Mouse (Mus musculus) macrophage (primary cell): Measurements from ENCODE around the gene Ddx39b. TPM values are rescaled to one million over a fixed set of nuclear protein-coding genes. Genes with fewer than 3 reads are reported as not detected.

Source experiments
- H3K27ac ChIP-seq: fragments of 350-480 bp; formaldehyde crosslinking; 2 replicates; pipeline ENCODE4 v1.9.0; 2021
- H3K36me3 ChIP-seq: fragments of 350-480 bp; formaldehyde crosslinking; 2 replicates; pipeline ENCODE4 v1.9.0; 2021; ENCODE audit errors: inconsistent target
- H3K4me3 ChIP-seq: fragments of 350-480 bp; formaldehyde crosslinking; 2 replicates; pipeline ENCODE4 v1.9.0; 2021; ENCODE audit errors: inconsistent target
- H3K79me2 ChIP-seq: fragments of 350-480 bp; formaldehyde crosslinking; 2 replicates; pipeline ENCODE4 v1.9.0; 2021; ENCODE audit errors: inconsistent target
- WGBS: methylation state at CpG from one replicate; pipeline ENCODE4 v1.1.7; 2026; ENCODE audit warnings: inconsistent platforms; ENCODE audit not compliant: missing documents; 5-methylcytosine and 5-hydroxymethylcytosine counted together
- polyA plus RNA-seq: library from polyadenylated mRNA; stranded (reverse); fragments of 250-400 nt; gene quantifications from 3 replicates; pipeline ENCODE4 v1.2.4, GENCODE M21; 2018; ENCODE audit warnings: inconsistent platforms

Ddx39b gene
- polyA plus RNA-seq, 1 experiment from 2014 or later: 113 TPM

DNA sequence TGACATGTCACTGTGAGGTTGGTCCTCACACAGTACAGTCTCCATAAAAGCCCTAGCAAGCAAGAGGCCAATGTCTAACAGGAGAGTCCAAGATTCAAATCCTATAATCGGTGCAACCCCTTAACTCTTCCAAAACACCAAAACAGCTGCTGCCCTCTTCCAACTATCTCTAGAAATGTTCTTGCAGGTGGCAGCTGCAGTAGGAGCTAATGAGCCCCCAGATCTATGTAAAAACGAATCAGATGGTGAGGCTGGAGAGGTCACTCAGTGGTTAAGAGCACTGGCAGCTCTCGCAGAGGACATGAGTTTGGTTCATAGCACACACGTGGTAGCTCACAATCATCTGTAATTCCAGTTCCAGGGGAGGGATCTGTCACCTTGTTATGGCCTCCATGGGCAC, 14.2 kb downstream of the Ddx39b start:
- no peak overlapping the region for H3K4me3 ChIP-seq
- H3K79me2 ChIP-seq: no peaks in the 10 kb centered on the region; the same call in 1 of the 2 replicates
- 84% methylated on average over 4 of the region's 4 CpGs for WGBS
- peaks cover 30% of the 10 kb centered on the region for H3K36me3 ChIP-seq
- no peak overlapping the region for H3K27ac ChIP-seq

DNA sequence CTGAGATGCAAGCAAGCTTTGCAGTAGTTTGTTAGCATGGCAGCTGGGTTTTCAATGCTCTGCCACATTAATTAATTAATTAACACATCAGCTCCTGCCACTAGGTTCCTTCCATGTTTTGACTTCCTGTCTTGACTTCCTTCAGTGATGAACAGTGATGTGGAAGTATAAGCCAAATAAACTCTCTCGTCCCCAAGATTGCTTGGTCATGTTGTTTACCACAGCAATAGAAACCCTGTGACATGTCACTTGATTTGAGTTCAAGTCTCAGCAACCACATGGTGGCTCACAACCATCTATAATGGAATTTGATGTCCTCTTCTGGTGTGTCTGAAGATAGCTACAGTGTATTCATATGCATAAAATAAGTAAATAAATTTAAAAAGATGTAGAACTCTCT, 15.8 kb downstream of the Ddx39b start:
- 0% methylated on average over 1 of the region's 1 CpGs for WGBS
- H3K27ac ChIP-seq: peak overlapping the region; percentile 98
- H3K79me2 ChIP-seq: no peaks in the 10 kb centered on the region
- H3K36me3 ChIP-seq: peaks cover 17% of the 10 kb centered on the region
- H3K4me3 ChIP-seq: peak overlapping the region; percentile 29

DNA sequence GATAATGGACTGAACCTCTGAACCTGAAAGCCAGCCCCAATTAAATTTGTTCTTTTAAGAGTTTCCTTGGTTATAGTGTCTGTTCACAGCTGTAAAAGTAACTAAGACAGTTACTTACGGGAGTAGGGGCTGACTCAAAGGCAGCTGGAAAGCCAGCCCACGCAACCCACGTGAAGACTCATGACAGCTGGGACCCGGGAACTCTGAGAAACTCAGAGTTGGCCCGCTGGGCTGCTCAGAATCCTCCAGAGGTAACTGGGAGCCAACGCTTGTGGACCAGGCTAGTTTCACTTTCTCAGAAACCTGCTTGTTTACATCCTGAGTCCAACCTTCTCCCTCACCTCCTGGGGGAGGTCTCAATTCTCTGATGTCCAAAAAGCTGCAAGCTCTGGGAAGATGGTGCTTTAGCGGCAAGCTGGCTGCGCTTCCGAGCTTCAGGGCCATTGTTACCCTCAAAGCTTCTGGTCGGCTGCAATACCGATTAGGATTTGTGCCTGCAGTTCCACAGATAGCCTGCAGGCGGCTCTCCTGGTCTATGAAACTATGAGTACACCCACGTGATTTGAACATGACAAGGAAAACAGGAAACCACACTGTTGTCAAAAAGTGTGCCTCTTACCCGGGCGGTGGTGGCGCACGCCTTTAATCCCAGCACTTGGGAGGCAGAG, 16.4 kb downstream of the Ddx39b start:
- 2% methylated on average over 12 of the region's 17 CpGs for WGBS
- H3K27ac ChIP-seq: peak overlapping the region; percentile 98
- no peaks in the 10 kb centered on the region for H3K79me2 ChIP-seq
- H3K36me3 ChIP-seq: peaks cover 11% of the 10 kb centered on the region
- H3K4me3 ChIP-seq: peak overlapping the region; percentile 29

DNA sequence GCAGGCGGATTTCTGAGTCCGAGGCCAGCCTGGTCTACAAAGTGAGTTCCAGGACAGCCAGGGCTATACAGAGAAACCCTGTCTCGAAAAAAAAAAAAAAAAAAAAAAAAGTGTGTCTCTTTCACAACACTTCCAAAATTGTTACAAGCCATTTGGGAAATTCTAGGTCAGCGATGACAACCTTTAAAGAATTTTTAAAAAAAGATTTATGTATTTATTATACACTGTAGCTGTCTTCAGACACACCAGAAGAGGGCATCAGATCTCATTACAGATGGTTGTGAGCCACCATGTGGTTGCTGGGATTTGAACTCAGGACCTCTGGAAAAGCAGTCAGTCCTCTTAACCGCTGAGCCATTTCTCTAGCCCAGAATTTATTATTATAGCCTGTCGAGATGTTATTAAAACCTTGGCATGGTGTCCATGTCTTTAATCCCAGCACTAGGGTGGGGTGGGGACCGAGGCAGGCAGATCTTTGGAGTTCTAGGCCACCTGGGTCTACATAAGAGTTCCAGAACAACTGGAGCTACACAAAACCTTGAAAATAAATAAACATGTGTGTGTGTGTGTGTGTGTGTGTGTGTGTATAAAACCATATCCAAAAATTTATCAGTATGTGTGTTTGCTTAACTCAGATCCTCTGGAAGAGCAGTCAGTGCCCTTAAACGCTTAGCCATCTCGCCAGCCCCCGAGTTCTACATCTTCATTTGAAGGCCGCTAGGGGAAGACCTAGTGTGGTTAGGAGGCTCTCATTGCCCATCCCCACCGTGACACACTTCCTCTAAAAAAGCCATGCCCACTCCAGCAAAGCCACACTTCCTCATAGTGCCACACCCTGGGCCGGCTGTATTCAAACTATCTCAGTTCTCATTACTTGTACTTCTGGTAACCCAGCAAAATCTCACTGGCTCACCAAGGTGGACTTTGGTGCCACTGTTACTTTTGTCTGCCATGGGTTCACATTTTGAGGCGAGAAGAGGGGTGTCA, 17.2 kb downstream of the Ddx39b start:
- Histone ChIP-seq H3K4me3 (no peak overlapping the region), H3K27ac (peak overlapping the region; percentile 98), H3K36me3 (peaks cover 3% of the 10 kb centered on the region; the same call in 1 of the 2 replicates), H3K79me2 (peaks cover 7% of the 10 kb centered on the region)
- WGBS: 28% methylated on average over 10 of the region's 14 CpGs

DNA sequence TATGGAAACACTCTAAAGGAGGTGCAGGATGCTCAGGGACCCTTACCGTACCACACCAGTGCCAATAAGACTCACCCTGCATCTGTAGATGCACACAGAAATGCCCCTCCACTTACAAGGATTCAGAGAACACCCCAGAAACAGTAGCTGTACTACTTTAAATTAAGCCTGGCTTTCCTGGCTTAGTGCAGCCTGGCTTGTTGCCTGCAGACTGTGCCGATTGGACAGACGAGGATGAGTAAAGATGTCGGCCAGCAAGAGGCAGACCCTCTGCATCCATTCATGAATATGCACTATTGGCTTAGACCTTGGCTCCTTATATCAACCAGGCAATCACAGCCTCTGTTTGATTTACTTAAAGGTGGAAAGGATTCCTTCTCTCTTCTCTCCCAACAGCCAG, 18.1 kb downstream of the Ddx39b start:
- H3K79me2 ChIP-seq: peaks cover 15% of the 10 kb centered on the region
- peak overlapping the region; percentile 98 for H3K27ac ChIP-seq
- peaks cover 2% of the 10 kb centered on the region; the same call in 1 of the 2 replicates for H3K36me3 ChIP-seq
- 93% methylated on average over 4 of the region's 4 CpGs for WGBS
- no peak overlapping the region for H3K4me3 ChIP-seq

DNA sequence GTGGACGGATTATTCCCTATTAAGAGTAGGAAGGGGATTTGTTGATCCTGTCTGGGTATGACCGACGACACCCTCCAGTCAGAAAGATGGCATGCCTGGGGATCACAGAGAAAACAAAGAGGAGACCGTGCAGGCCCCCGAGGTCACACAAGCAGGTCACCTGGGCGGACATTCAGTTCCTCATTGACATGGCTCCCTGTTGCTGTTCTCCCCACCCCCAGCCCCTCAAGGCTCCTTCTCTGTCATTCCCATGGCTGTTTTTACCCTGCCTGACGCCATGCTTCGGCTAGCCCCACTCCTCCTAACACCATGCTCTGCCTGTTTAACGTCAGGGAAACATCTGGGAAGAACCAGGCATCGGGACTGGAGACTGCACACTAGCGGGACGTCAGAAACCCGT, 20.1 kb downstream of the Ddx39b start:
- WGBS: 95% methylated on average over 13 of the region's 13 CpGs
- peaks cover 18% of the 10 kb centered on the region; the same call in 1 of the 2 replicates for H3K36me3 ChIP-seq
- H3K4me3 ChIP-seq: no peak overlapping the region
- peaks cover 30% of the 10 kb centered on the region for H3K79me2 ChIP-seq
- peak overlapping the region; percentile 90 for H3K27ac ChIP-seq

DNA sequence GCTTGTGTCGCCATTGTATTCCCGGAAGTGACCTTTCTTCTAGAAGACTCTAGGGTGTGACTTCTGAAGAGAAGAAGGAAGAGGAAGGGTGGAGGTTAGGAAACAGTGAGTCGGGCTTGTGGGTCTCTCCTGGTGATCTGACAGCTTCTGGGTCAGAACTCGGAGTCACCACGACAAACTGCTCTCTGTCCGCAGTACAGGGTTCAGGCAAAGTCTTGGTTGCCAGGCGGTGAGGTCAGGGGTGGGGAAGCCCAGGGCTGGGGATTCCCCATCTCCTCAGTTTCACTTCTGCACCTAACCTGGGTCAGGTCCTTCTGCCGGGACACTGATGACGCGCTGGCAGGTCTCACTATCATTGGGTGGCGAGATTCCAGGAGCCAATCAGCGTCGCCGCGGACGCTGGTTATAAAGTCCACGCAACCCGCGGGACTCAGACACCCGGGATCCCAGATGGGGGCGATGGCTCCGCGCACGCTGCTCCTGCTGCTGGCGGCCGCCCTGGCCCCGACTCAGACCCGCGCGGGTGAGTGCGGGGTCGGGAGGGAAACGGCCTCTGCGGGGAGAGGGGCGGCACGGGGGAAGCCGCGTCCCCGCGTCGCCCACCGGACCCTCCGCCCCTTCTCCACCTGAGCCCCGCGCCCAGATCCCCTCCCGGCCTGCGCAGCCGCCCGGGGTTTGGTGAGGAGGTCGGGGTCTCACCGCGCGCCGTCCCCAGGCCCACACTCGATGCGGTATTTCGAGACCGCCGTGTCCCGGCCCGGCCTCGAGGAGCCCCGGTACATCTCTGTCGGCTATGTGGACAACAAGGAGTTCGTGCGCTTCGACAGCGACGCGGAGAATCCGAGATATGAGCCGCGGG, 21.3 kb downstream of the Ddx39b start, which contains the start of gene H2-D1:
TSS of gene H2-D1 (plus strand) at position 67 of the 859 bp plus-strand sequence.
- Histone ChIP-seq H3K36me3 (peaks cover 23% of the 10 kb centered on the region; the same call in 1 of the 2 replicates), H3K27ac (peak within 1 kb of the TSS; percentile 90), H3K79me2 (peaks cover 30% of the 10 kb centered on the region), H3K4me3 (peak within 1 kb of the TSS; percentile 61)
- under 1% methylated on average over 70 of the region's 73 CpGs for WGBS

DNA sequence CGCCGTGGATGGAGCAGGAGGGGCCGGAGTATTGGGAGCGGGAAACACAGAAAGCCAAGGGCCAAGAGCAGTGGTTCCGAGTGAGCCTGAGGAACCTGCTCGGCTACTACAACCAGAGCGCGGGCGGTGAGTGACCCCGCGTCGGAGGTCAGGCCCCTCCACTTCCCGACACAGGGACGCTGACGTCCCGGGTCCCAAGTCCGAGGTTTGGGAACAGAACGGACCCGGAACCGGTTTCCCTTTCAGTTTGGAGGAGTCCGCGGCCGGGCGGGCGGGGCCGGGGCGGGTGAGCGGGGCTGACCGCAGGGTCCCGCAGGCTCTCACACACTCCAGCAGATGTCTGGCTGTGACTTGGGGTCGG, 22.0 kb downstream of the Ddx39b start:
- H3K4me3 ChIP-seq: peak overlapping the region; percentile 61
- peaks cover 30% of the 10 kb centered on the region for H3K79me2 ChIP-seq
- H3K36me3 ChIP-seq: peaks cover 23% of the 10 kb centered on the region; the same call in 1 of the 2 replicates
- WGBS: under 1% methylated on average over 31 of the region's 31 CpGs
- peak overlapping the region; percentile 72 for H3K27ac ChIP-seq

DNA sequence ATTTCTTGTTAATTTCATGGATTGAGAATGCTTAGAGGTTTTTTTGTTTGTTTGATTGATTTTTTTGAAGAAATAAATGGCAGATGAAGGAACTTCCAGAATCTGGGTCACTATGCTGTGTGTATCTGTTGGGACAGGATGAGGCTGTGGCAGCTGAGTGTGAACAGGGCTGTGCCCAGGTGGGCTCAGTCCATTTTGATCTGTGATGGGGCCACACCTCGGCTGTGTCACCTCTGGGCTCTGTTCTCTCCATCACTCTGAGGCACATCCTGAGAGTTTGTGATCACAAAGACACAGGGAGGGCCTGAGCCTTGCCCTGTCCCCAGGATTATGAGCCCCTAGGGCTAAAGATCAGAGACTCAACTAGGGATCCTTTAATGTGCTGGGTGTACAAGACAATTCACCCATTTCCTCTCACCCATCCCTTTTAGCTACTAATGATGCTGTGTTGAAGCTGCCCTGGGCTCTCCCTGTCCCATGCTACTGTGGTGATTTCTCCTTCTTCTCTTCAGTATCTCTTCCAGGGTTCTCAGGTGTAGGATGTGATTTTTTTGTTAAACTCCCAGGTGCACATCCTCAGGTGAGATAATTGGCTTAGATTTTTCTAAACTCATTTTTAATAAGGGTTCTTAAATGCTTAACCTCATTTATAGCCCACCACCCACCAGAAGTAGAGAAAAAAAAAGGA, 26.0 kb downstream of the Ddx39b start:
- Histone ChIP-seq H3K79me2 (peaks cover 30% of the 10 kb centered on the region), H3K27ac (no peak overlapping the region), H3K4me3 (no peak overlapping the region), H3K36me3 (peaks cover 23% of the 10 kb centered on the region; the same call in 1 of the 2 replicates)
- 100% methylated on average over 1 of the region's 1 CpGs for WGBS

DNA sequence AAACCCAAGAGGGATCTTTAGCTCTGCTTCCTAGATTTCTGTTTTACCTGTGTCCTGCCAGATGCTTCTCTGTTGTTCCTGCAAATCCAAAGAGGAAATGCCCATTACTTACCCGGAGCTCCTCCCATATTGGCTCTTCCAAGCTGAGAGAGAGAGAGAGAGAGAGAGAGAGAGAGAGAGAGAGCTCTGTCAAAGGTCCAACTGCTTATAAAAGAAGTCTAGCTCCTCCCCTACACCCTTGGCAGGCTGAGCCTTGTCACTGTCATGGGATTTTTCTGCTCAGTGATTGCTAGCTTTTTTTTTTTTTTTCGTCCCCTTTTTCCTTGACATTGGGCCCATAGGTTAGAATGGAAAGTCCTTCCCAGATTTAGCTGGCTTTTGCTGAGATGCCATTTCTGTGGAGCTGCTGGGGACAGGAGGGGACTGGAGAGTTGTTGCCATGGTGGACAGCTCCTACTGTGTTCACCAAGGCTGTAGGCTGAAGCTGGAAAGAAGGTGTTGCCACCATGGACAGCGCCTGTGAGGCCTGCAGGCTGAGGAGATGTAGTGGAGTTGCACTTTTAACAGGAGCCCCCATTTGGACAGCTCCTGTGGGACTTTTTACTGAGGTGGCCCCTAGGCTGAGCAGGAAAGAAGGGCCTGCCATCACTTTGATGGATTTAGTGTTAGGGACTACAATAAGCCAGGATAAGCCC, 28.3 kb downstream of the Ddx39b start:
- Histone ChIP-seq H3K4me3 (no peak overlapping the region), H3K36me3 (peaks cover 19% of the 10 kb centered on the region; the same call in 1 of the 2 replicates), H3K79me2 (peaks cover 12% of the 10 kb centered on the region), H3K27ac (no peak overlapping the region)
- 62% methylated on average over 3 of the region's 3 CpGs for WGBS

DNA sequence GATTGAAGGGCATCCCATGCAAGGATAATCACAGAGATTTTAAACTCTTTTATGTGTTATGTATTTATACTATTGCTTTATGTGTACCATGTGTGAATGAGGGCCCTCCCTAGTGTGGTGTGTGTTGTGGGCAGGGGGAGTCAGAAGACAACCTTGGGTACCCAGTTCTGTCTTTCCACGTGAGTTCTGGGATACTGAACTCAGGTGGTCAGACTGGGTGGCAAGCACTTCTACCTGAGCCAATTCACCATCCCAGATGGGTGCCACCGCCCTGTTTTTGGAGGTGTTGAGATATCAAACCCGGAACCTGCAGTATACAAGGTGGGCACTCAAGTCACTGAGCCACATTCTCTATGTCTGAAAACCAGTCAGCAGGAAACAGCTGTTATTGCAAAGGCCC, 30.7 kb downstream of the Ddx39b start:
- 88% methylated on average over 3 of the region's 3 CpGs for WGBS
- Histone ChIP-seq H3K27ac (no peak overlapping the region), H3K4me3 (no peak overlapping the region), H3K79me2 (no peaks in the 10 kb centered on the region), H3K36me3 (no peaks in the 10 kb centered on the region)

DNA sequence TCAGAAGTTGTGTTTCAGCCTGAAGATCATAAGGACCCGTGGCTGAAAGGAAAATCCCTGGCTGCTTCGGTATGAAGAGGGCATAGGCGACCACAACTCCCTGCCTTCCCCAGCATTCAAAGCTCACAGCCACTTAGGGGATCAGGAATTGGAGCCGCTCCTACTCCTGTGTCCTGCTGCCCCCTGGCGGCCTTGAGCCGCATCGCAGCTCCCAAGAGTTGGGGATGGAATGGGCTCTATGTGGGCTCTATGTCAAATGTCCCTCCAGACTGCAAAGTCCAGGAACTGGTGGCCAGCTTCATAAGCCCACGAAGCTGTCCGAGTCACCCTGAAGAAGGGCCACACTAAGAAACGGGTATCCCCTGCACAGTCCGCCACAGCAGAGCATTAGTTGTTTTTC, 33.2 kb downstream of the Ddx39b start:
- no peaks in the 10 kb centered on the region for H3K79me2 ChIP-seq
- no peaks in the 10 kb centered on the region for H3K36me3 ChIP-seq
- H3K4me3 ChIP-seq: no peak overlapping the region
- H3K27ac ChIP-seq: no peak overlapping the region
- 5% methylated on average over 10 of the region's 11 CpGs for WGBS

DNA sequence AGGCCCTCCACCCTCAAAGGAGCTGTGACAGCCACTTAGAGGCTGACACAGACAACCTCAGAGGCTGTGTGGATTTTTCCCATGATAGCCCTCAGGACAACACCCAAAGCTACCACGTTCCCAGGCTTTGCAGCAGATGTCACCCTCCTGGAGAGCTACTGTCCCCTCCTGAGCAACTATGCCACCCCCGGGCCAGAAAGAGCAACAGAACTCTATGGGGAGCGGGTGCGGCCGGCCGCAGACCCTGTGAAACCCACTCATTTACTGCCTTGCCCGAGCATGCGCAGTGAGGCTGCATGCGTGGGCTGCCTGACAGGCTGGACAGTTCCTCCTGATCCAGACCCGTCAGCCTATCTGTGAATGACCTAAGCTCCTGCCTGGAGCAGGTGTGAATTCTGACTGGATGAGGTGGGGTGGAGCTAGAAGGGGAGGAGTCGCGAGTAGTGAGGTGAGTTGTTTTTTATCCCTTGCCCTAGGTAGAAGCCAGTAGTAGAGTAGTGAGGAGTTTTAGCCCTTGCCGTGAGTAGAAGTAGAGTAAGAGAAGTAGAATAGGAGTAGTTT, 34.8 kb downstream of the Ddx39b start:
- WGBS: 42% methylated on average over 13 of the region's 13 CpGs
- Histone ChIP-seq H3K36me3 (no peaks in the 10 kb centered on the region), H3K79me2 (no peaks in the 10 kb centered on the region), H3K4me3 (no peak overlapping the region), H3K27ac (no peak overlapping the region)
